Mouse (Mus musculus): ENCODE data around the gene Arfgap2. TPM values are rescaled to one million over a fixed set of nuclear protein-coding genes. Genes with fewer than 3 reads are reported as not detected.
"Not testable (repeated sequence)": the region's sequence is repeated elsewhere in the genome, so short reads cannot be mapped to it uniquely, and the experiment has no call there.

Arfgap2 gene
- 84.0 and 89.1 TPM in 2 replicates for polyA plus RNA-seq (2014; fragmentation: Nextera tagmentation; extraction: Ambion mirVana)

- peak; percentile 99 for DNase-seq (ENCODE audit: low spot score)
- 2% methylated on average over 72 of the region's 72 CpGs for WGBS
- Histone ChIP-seq H3K4me3 (ENCODE audit: low read depth, low read length) (peak within 1 kb of the TSS; percentile 83), H3K27ac (ENCODE audit: low read depth, low read length) (peak within 1 kb of the TSS; percentile 87), H3K4me2 (ENCODE audit: low read depth, low read length, severe bottlenecking) (peak within 1 kb of the TSS; percentile 71), H3K9me3 (ENCODE audit: control insufficient read depth, low read length) (no peaks in the 10 kb centered on the region), H3K27me3 (ENCODE audit: control insufficient read depth, insufficient read depth, low read length) (no peaks in the 10 kb centered on the region), H3K36me3 (ENCODE audit: control insufficient read depth, insufficient read depth, low read length) (peaks cover 7% of the 10 kb centered on the region; the same call in 1 of the 2 replicates), H3K4me1 (replicated peaks; ENCODE audit: control insufficient read depth, insufficient read depth, low read length) (peaks cover 9% of the 10 kb centered on the region), H3K9ac (ENCODE audit: low read length) (peak within 1 kb of the TSS; percentile 89)
- ATAC-seq (replicated peaks; ENCODE audit: low FRiP score), result peak; percentile 99
Observed at GRCm38 (mm10) chr2:91264711-91265681, at the start of gene Arfgap2. TSS of gene Arfgap2 (plus strand) at chr2:91264974.

- H3K4me1 ChIP-seq (replicated peaks; ENCODE audit: control insufficient read depth, insufficient read depth, low read length), result no peaks in the 10 kb centered on the region
- no peak overlapping the region for H3K4me3 ChIP-seq (ENCODE audit: low read depth, low read length)
- H3K9ac ChIP-seq (ENCODE audit: low read length), result no peak overlapping the region
- ATAC-seq (replicated peaks; ENCODE audit: low FRiP score), result no peak
- H3K36me3 ChIP-seq (ENCODE audit: control insufficient read depth, insufficient read depth, low read length), result no peaks in the 10 kb centered on the region; the same call in 1 of the 2 replicates
- H3K27ac ChIP-seq (ENCODE audit: low read depth, low read length), result no peak overlapping the region
- 83% methylated on average over 4 of the region's 4 CpGs for WGBS
- H3K4me2 ChIP-seq (ENCODE audit: low read depth, low read length, severe bottlenecking), result no peak overlapping the region
- no peak for DNase-seq (ENCODE audit: low spot score)
- no peaks in the 10 kb centered on the region for H3K9me3 ChIP-seq (ENCODE audit: control insufficient read depth, low read length)
- H3K27me3 ChIP-seq (ENCODE audit: control insufficient read depth, insufficient read depth, low read length), result no peaks in the 10 kb centered on the region
Observed at GRCm38 (mm10) chr2:91217032-91217431, 47.7 kb upstream of the Arfgap2 start.

GRCm38 (mm10) chr2:91220501-91220900 is 44.3 kb upstream of the Arfgap2 start:
- Histone ChIP-seq H3K4me2 (ENCODE audit: low read depth, low read length, severe bottlenecking) (no peak overlapping the region), H3K27ac (ENCODE audit: low read depth, low read length) (no peak overlapping the region), H3K4me1 (replicated peaks; ENCODE audit: control insufficient read depth, insufficient read depth, low read length) (no peaks in the 10 kb centered on the region), H3K9ac (ENCODE audit: low read length) (no peak overlapping the region), H3K9me3 (ENCODE audit: control insufficient read depth, low read length) (no peaks in the 10 kb centered on the region), H3K36me3 (ENCODE audit: control insufficient read depth, insufficient read depth, low read length) (no peaks in the 10 kb centered on the region), H3K27me3 (ENCODE audit: control insufficient read depth, insufficient read depth, low read length) (no peaks in the 10 kb centered on the region), H3K4me3 (ENCODE audit: low read depth, low read length) (no peak overlapping the region)
- DNase-seq (ENCODE audit: low spot score) (no peak), ATAC-seq (replicated peaks; ENCODE audit: low FRiP score) (no peak)
- WGBS, result 94% methylated on average over 3 of the region's 3 CpGs

- Histone ChIP-seq H3K27me3 (ENCODE audit: control insufficient read depth, insufficient read depth, low read length) (no peaks in the 10 kb centered on the region), H3K27ac (ENCODE audit: low read depth, low read length) (no peak overlapping the region), H3K4me1 (replicated peaks; ENCODE audit: control insufficient read depth, insufficient read depth, low read length) (no peaks in the 10 kb centered on the region), H3K4me3 (ENCODE audit: low read depth, low read length) (no peak overlapping the region), H3K9ac (ENCODE audit: low read length) (no peak overlapping the region), H3K36me3 (ENCODE audit: control insufficient read depth, insufficient read depth, low read length) (no peaks in the 10 kb centered on the region), H3K9me3 (ENCODE audit: control insufficient read depth, low read length) (no peaks in the 10 kb centered on the region), H3K4me2 (ENCODE audit: low read depth, low read length, severe bottlenecking) (no peak overlapping the region)
- no peak for ATAC-seq (replicated peaks; ENCODE audit: low FRiP score)
- DNase-seq (ENCODE audit: low spot score), result no peak
- WGBS, result 70% methylated on average over 2 of the region's 2 CpGs
Observed at GRCm38 (mm10) chr2:91223614-91224013, 41.2 kb upstream of the Arfgap2 start.

GRCm38 (mm10) chr2:91229735-91230134 is 35.0 kb upstream of the Arfgap2 start:
- Histone ChIP-seq H3K36me3 (ENCODE audit: control insufficient read depth, insufficient read depth, low read length) (no peaks in the 10 kb centered on the region; the same call in 1 of the 2 replicates), H3K27me3 (ENCODE audit: control insufficient read depth, insufficient read depth, low read length) (no peaks in the 10 kb centered on the region), H3K4me1 (replicated peaks; ENCODE audit: control insufficient read depth, insufficient read depth, low read length) (no peaks in the 10 kb centered on the region), H3K4me3 (ENCODE audit: low read depth, low read length) (no peak overlapping the region), H3K9ac (ENCODE audit: low read length) (no peak overlapping the region), H3K9me3 (ENCODE audit: control insufficient read depth, low read length) (no peaks in the 10 kb centered on the region), H3K4me2 (ENCODE audit: low read depth, low read length, severe bottlenecking) (no peak overlapping the region), H3K27ac (ENCODE audit: low read depth, low read length) (no peak overlapping the region)
- WGBS, result 78% methylated on average over 2 of the region's 2 CpGs
- ATAC-seq (replicated peaks; ENCODE audit: low FRiP score) (no peak), DNase-seq (ENCODE audit: low spot score) (no peak)

GRCm38 (mm10) chr2:91236601-91237510 is 27.9 kb upstream of the Arfgap2 start, which contains the start of gene Ddb2:
TSS of gene Ddb2 (minus strand) at chr2:91236982.
- H3K9me3 ChIP-seq (ENCODE audit: control insufficient read depth, low read length), result no peaks in the 10 kb centered on the region
- no peaks in the 10 kb centered on the region for H3K27me3 ChIP-seq (ENCODE audit: control insufficient read depth, insufficient read depth, low read length)
- ATAC-seq (replicated peaks; ENCODE audit: low FRiP score), result peak; percentile 98
- H3K4me1 ChIP-seq (replicated peaks; ENCODE audit: control insufficient read depth, insufficient read depth, low read length), result 0 out of 2 replicates have a peak, but pooled peaks cover 1% of the 10 kb centered on the region
- H3K4me3 ChIP-seq (ENCODE audit: low read depth, low read length), result peak within 1 kb of the TSS; percentile 51
- peak within 1 kb of the TSS; percentile 73 for H3K9ac ChIP-seq (ENCODE audit: low read length)
- under 1% methylated on average over 48 of the region's 48 CpGs for WGBS
- peak; percentile 99 for DNase-seq (ENCODE audit: low spot score)
- peak within 1 kb of the TSS; percentile 77 for H3K4me2 ChIP-seq (ENCODE audit: low read depth, low read length, severe bottlenecking)
- no peaks in the 10 kb centered on the region; the same call in 1 of the 2 replicates for H3K36me3 ChIP-seq (ENCODE audit: control insufficient read depth, insufficient read depth, low read length)
- H3K27ac ChIP-seq (ENCODE audit: low read depth, low read length), result peak within 1 kb of the TSS; percentile 85

- peak; percentile 13; the same call in 1 of the 2 replicates for ATAC-seq (replicated peaks; ENCODE audit: low FRiP score)
Observed at GRCm38 (mm10) chr2:91237511-91238080, 27.2 kb upstream of the Arfgap2 start.

GRCm38 (mm10) chr2:91242547-91242946 is 22.2 kb upstream of the Arfgap2 start:
- Histone ChIP-seq H3K27ac (ENCODE audit: low read depth, low read length) (no peak overlapping the region), H3K4me1 (replicated peaks; ENCODE audit: control insufficient read depth, insufficient read depth, low read length) (0 out of 2 replicates have a peak, but pooled peaks cover 1% of the 10 kb centered on the region), H3K9ac (ENCODE audit: low read length) (no peak overlapping the region), H3K9me3 (ENCODE audit: control insufficient read depth, low read length) (no peaks in the 10 kb centered on the region), H3K27me3 (ENCODE audit: control insufficient read depth, insufficient read depth, low read length) (no peaks in the 10 kb centered on the region), H3K4me3 (ENCODE audit: low read depth, low read length) (no peak overlapping the region), H3K4me2 (ENCODE audit: low read depth, low read length, severe bottlenecking) (no peak overlapping the region), H3K36me3 (ENCODE audit: control insufficient read depth, insufficient read depth, low read length) (no peaks in the 10 kb centered on the region)
- no peak for DNase-seq (ENCODE audit: low spot score)
- ATAC-seq (replicated peaks; ENCODE audit: low FRiP score), result no peak
- WGBS, result 82% methylated on average over 5 of the region's 5 CpGs

More at GRCm38 (mm10) chr2:91237511-91238080, 27.2 kb upstream of the Arfgap2 start:
- WGBS, result 28% methylated on average over 4 of the region's 4 CpGs
- H3K36me3 ChIP-seq (ENCODE audit: control insufficient read depth, insufficient read depth, low read length); H3K9me3 ChIP-seq (ENCODE audit: control insufficient read depth, low read length); H3K4me1 ChIP-seq (replicated peaks; ENCODE audit: control insufficient read depth, insufficient read depth, low read length); H3K27me3 ChIP-seq (ENCODE audit: control insufficient read depth, insufficient read depth, low read length); DNase-seq (ENCODE audit: low spot score): not testable (repeated sequence)
- peak overlapping the region; percentile 73; the same call in 1 of the 2 replicates for H3K9ac ChIP-seq (ENCODE audit: low read length)
- H3K27ac ChIP-seq (ENCODE audit: low read depth, low read length), result peak overlapping the region; percentile 85; the same call in 1 of the 2 replicates
- H3K4me2 ChIP-seq (ENCODE audit: low read depth, low read length, severe bottlenecking), result peak overlapping the region; percentile 77
- H3K4me3 ChIP-seq (ENCODE audit: low read depth, low read length), result peak overlapping the region; percentile 51
